Mouse (Mus musculus): ENCODE data around the gene 1700012B09Rik.

Gene 1700012B09Rik

GRCm38 (mm10) chr9:14770803-14771471 lies at the start of gene 1700012B09Rik:
Gene 1700012B09Rik (minus strand): TSS chr9:14771030.
- no peak for DNase-seq (ENCODE audit: low read depth)

DNA sequence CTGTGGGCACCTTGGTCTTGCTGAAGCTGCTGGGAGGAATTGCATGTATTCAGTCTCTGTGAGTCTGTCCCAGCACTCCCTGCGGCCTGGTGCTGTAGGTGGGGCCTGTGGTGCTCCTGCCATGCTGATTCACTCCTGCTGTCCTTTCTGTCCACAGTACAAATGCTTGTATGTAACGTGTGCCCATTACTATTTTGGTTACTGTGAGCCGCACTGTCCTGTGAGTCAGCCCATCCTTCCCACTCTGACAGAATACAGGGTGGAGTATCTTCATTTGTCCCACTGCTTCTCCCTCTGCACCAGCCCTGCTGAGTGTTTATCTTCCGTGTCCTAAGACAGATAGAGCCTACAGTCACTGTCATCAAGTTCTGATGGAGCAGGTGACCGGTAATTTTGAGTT lies 39.3 kb upstream of the 1700012B09Rik start:
- no peak for DNase-seq (ENCODE audit: low read depth)

GRCm38 (mm10) chr9:14806786-14807185 lies 36.0 kb upstream of the 1700012B09Rik start:
- DNase-seq (ENCODE audit: low read depth): no peak

DNA sequence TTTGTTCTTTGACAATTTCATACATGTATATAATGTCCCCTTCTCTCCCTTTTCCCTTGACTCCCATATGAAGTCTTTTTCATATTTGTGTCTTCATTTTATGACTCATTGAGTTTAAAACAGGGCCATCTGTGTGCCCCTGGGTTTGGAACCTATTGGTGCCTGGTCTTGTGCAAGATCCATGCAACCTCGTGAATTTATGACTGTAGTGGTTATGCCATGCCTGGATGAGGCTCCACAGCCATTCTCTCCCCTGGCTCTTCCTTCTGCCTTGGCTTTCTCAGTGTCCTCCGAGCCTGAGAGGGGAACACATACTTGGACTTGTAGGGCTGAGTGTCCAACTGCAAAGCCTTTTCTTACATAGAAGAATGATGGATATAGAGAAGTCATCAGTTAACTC lies 34.9 kb upstream of the 1700012B09Rik start:
- no peak for DNase-seq (ENCODE audit: low read depth)

- DNase-seq (ENCODE audit: low read depth): no peak
Observed at GRCm38 (mm10) chr9:14787356-14787755, 16.5 kb upstream of the 1700012B09Rik start.

DNA sequence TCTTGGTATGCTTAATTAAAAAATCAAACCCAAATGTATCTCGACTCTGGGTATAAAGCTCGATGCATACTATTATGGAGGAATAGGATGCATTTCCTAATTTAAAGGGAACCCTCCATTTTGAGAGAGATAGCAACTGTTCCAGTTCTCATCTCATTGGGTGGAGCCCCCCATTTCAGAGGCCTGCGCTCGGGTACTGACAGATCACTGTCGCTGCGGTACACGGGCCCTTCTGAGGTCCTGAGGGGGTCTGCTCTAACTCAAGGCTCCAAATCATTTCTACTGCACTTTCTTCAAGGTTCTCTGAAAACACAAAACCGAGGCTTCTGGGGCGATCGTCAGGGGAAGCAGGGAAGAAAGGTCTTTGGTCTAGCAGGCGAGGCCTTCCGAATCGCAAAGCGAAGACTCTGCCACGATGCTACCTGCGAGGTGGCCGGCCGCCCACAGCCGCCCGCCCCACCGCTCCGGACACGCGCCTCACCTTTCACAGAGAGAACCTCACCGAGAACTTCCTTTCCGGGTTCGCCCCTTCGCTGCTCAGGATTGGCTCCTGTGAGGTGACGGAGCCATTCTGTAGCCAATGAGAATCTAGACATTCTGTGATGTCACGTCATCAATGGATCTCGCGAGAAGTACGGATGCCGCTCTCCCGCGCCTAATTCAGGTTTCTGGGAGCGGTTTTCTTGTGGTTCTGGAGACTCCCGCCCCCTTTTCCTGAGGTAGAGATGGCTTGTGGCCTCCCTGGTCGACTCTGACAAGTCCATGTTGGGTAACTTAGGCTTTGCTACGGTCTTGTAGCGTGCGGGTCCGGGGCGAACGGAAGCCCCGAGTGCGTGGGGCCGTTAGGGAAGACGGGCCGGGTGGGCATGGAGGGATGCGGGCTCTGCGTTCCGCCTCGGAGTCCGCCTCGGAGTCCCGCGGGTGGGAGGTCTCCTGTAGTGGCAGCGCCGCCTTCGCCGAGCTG lies 13.5 kb upstream of the 1700012B09Rik start, which contains the start of the genes Mre11a and Ankrd49:
Gene Mre11a (plus strand): TSS at position 616 of the 964 bp plus-strand sequence.
Gene Ankrd49 (minus strand): TSS at position 818 of the 964 bp plus-strand sequence.
- DNase-seq (ENCODE audit: low read depth): peak; percentile 99

DNA sequence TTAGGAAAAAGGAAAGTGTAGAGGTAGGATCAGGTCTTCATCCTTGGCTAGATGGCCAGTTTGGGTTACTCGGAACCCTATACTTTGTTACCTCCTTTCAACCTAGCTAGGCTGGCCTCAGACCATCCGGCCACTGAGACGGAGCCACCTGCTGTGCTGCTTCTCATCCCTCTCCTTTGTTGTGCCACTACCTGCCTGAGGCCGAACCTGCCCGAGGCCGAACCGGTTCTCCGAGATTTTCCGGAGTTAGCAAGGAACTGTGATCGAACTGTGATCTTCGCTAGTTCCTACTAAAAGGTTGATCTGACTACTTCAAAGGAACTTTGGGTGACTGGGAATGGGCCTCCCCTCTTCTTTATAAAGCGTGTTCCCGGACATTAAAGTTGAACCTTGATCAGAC lies 7.5 kb upstream of the 1700012B09Rik start:
- DNase-seq (ENCODE audit: low read depth): no peak

DNA sequence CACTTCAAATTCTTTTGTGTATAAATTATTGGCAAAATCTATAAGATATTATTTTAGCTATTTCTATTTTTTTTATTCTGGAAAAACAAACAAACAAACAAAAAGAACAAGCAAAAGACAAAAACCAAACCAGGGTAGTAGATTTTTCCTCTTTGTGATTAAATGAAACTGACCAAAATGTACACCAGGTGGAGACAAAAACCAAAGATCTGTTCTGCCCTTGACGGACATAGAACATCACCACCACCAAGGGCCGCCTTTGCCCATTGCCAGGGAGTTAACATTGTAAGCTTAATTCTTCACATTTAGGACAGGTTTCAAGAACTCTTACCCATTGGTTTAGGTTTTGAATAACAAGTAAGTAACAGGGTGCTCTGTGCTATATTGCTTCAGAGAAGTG lies 3.0 kb upstream of the 1700012B09Rik start:
- peak; percentile 64 for DNase-seq (ENCODE audit: low read depth)

GRCm38 (mm10) chr9:14772074-14772473 lies 1.2 kb upstream of the 1700012B09Rik start:
- DNase-seq (ENCODE audit: low read depth): no peak

- no peak for DNase-seq (ENCODE audit: low read depth)
Observed at GRCm38 (mm10) chr9:14769811-14770210, 1.0 kb downstream of the 1700012B09Rik start.

DNA sequence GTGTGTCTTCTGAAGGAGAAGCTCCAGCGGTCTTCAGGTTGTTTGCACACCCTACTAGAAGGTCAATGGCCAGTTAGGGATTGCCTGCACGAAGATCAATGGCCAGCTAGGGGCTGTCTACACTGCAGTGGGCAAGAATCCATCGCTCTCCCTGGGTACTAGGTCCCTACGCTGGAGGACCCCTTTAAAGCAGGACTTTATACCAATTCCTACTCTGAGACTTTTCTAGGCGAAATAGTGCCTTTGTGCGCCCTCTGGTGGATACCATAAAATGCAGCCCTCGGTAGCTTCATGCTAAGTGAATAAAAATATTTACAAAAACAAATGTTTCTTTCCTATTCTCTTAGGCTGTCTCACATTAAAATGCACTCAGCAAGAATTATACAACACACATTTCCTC lies 6.1 kb downstream of the 1700012B09Rik start:
- DNase-seq (ENCODE audit: low read depth): peak; percentile 67

DNA sequence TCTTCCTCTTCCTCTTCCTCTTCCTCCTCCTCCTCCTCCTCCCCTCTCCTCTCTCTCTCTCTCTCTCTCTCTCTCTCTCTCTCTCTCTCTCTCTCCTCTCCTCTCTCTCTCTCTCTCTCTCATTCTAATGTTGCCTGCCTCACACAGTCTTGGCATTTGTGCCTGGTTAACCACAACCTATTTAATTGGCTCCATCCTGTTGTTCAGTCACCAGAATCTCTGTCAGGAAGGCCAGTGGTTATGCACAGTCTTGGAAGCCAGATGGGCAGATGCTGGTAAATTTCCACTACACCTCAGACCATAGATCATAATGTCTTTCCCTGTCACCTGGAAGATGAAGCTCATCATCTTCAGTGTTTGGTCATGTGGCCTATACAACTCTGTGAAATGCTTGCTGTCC lies 11.6 kb downstream of the 1700012B09Rik start:
- peak; percentile 20 for DNase-seq (ENCODE audit: low read depth)

- DNase-seq (ENCODE audit: low read depth): no peak
Observed at GRCm38 (mm10) chr9:14758590-14758989, 12.2 kb downstream of the 1700012B09Rik start.

DNA sequence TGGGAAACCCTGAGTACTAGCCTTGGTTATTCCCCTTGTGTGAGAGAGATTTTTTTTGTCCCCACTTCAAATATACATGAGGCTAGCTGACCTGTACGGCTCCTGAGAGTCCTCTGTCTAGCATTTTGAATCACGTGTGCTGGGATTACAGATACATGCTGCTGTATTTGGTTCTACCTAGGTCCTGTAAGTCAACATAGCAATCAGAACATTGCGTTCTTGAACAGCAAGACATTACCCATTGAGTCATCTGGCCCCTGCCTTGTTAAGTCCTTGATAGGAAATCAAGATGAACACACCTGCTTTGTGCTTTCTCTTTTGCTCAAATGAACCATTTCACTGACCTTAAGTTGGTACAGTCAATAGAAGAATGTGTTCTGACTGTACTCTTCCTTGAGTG lies 16.4 kb downstream of the 1700012B09Rik start:
- peak; percentile 27 for DNase-seq (ENCODE audit: low read depth)

GRCm38 (mm10) chr9:14753947-14754346 lies 16.9 kb downstream of the 1700012B09Rik start:
- no peak for DNase-seq (ENCODE audit: low read depth)

DNA sequence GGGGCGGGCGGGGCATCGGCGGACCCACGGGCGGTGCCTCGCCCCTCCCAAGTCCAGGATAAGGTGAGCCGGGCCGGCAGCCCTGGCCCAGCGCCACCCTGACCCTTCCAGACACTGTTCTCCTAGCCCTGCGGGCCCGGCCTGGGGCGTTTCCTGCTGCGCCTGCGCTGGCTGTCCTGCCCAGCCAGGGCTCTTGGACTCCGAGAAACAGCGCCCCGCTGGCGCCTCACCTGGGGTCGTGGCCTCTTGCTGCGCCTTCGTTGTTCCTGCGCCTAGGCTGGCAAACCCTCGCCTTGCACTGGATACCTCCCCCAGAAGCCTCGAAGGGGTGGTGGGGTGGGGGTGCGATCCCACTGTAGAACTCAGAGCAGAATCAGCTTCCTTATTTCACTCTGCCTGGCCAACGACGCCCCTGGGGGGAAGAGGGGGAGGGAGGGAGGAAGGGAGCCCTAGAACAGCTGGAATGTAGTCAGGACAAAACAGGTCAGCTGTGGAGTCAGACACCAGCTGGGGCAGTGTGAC lies 18.8 kb downstream of the 1700012B09Rik start, which contains the start of gene Fut4:
Gene Fut4 (minus strand): TSS at position 393 of the 522 bp plus-strand sequence.
- DNase-seq (ENCODE audit: low read depth): peak; percentile 46

DNA sequence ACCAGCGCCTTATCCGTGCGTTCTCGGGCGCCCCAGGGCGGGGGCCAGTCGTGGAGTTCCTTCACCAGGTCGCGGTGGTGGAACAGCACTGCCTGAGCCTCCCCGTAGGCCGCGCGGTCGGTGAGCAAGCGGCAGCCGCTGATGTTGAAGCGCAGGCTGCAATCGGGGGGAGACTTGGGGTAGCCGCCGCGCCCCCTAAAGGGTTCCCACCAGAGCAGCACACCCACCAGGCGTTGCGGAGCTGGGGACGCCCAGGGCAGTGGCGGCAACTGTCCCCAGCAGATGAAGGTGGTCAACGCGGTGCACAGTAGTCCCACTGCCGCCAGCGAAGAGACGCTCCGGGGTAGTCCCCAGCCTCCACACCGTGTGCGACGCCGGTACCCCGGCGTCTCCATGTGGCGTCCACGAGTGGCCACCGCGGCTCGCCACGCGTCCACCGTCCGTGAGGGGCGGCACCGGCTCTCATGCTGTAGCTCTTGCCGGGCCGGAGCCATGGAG lies 19.3 kb downstream of the 1700012B09Rik start:
- peak; percentile 39 for DNase-seq (ENCODE audit: low read depth)

DNA sequence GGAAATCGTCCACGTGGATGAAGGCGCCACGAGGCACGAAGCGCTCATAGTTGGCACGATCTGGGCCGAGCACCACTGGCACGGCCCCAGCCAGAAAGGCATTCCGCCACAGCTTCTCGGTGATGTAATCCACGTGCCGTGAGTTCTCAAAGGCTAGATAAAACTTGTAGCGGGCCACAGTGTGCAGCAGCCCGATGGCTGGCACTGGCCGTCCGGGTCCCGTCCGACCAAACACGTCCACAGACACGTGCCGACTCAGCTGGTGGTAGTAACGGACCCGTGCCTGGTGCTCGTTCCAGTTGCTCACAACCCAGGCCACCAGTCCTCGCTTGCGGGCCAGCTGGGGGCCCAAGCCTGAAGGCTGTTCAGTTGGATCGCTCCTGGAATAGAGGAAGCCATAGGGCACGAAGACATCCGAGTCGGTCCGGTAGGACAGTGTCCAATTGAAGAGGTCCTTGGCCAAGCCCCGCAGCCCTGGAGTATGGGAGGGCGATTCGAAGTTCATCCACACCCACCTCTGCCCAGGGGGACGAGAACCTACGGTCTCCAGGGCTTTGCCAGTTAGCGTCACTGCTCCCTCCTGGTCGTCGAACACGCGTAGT lies 19.8 kb downstream of the 1700012B09Rik start:
- no peak for DNase-seq (ENCODE audit: low read depth)

DNA sequence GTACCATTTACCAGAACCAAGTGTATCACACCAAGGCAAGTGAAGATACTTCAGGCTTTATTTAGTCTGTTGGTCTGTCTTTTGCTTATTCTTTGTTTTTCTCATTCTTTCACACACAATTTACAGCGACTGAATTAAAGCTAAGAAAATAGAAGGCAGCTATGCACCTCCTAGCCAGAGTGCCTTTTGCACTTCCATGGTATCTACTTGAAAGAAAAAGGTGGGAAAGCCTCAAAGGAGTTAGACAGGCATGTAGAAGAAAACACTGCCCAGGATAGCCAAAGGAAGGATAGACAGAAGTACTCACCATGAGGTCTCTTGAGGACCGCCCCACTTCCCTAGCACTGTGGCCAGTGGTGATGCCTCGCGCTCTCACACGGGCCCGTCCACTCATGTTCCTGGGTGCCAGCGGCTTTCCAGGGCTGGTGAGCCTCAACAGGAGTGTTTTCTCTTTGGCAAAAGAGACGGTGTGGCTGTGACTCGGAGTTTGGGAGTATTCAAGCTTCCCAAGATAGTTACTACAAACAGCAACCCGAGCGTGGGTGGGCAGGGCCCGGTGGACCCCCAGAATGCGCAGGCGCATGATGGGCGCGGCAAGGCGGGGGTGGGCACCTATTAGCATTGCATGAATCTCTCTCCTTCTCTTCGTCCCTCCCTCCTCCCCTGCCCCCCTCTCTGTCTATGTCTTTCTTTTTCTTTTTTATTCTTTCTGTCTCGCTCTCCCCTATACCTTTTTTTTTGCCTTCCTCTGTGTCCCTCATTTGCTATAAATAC lies 30.5 kb downstream of the 1700012B09Rik start, which contains the start of gene Piwil4:
Gene Piwil4 (minus strand): TSS at position 583 of the 774 bp plus-strand sequence.
- DNase-seq (ENCODE audit: low read depth): no peak

DNA sequence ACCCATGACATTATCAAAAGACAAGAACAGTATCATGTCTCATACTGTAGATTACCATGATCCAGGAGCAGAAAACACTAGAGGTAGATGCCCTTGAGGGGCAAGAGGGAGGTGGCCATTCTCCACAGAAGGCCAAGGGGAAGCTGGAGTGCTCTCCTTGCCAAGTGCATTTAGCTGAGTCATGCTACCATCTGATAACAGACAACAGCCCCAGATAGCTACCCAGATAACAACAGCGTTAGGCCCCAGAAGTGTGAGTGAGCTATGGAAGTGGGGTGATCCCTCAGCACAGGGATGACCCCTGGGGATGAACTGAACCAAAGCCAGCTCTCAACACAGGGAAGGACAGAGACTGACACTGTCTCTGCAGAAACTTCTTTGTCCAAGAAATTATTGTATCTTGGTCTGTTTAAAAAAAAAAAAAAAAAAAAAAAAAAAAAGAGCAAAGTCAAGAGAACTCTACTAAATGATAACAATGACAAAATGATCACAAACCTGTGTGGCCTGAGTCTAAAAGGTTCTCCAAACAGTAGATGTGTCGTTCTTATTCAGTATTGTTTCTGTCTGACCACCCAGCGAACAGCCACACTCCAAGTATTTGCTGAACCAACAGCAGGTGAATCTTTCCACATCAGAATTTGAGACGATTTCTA lies 31.2 kb downstream of the 1700012B09Rik start:
- no peak for DNase-seq (ENCODE audit: low read depth)
